Mouse (Mus musculus): ENCODE data around the gene Abhd2.

The Abhd2 gene

DNA sequence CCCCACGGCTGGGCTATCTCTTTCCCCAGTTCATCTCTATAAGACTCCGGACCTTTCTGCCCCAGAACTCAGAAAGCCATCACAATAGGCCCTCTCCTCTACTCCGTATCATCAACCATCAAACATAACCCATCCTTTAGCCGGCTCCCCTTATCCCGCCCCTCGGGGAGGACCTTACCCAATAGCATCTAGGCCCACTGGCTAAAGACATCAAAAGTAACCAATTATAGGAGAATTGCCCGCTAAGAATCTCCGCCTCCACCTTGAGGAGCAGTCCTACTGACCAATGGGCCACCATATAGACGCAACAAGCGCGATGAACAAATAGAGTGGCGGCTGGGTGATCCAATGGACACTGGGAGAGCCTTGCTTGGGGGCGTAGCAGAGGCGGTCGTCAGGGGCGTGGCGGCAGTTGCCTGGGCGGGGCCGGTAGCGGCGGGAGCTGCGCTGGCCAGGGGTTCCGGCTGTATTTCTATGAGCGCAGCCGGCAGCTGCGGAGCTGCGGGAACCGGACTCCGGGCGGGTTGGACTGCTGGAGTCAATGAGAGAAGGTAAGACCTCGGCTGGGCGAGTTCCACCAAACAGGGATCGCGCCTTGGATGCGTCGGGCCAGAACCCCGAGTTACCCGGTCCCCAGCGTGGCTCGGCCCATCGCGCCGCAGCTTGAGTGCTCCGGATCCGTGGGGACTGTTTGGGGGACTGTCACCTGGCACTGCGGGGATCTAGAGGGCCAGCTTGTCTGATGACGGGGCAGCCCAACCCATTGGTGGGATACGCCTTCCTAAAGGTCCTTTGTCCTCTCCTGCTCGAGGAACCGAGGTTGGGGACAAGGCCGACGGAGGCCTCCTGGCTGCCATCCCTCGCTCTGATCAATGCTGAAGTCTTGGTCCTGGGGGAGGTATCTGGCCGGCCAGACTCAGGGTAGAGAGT lies at the start of gene Abhd2:
Abhd2 (plus strand) TSS at position 411 of the 930 bp plus-strand sequence.
- DNase-seq: peak; percentile 100

DNA sequence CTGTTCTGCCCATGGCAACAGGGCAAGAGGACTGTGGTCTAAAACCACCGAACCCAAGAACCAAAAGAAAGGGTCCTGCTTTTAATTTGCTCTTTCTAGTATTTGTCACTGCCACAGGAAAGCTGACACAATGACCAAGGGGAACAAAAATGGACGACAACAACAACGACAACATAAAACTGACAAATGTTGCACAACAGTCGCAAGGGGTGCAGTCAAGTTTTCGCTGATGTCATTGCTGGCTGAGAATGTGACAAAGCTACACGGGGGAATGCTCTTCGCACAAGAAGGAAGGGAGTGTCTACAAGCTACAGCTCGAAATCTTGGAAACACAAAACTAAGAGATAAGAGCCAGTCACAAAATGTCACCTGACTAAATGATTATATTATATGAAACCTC lies 47.5 kb upstream of the Abhd2 start:
- no peak for DNase-seq

- no peak for DNase-seq
Observed at GRCm38 (mm10) chr7:79226172-79226571, 46.8 kb upstream of the Abhd2 start.

DNA sequence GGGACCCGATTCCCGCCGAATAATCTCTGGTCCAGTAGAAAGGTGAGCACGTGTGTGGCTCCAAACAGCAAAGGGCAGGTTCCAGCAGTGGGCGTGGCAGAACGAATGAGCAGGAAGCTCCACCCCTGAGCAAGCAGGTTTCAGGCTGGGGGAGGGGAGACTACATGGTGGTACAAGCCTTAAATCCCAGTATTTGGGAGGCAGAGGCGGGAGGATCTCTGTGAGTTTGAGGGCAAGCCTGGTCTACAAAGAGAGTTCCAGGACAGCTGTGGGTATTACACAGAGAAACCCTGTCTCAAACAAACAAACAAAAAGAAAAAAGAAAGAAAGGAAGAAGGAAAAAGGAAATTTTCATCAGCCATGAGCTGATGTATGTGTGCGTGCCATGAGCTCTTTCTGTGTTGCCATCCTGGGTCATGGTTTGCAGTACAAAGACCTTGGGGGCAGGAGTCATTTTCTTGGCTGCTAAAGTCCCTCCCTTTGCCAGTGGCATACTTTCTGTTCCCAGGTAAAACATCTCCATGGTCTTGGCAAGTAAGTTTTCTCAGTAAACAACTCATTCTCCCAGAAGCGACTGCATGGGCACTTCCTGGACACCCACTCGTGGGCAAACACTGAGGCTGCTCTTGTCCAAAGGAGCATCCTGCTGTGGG lies 46.0 kb upstream of the Abhd2 start:
- no peak for DNase-seq

DNA sequence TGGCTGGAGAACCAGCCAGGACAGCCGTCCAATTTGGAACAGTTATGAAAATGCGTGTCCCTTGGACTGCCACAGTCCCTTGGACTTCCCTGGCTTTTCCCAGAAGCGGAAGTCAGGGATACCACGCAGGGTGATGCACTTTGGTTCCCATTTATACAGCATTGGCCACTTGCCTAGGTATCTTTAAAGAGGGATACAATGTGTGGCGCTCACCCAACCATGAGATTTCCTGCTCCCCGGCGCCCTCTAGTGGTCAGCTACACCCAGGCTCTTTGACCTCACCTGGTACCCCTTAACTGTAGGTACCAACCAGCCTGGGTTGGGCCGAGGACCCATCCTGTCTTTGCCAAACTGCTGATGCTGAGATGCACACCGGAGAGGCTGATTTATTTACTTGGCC lies 44.5 kb upstream of the Abhd2 start:
- DNase-seq: peak; percentile 87

DNA sequence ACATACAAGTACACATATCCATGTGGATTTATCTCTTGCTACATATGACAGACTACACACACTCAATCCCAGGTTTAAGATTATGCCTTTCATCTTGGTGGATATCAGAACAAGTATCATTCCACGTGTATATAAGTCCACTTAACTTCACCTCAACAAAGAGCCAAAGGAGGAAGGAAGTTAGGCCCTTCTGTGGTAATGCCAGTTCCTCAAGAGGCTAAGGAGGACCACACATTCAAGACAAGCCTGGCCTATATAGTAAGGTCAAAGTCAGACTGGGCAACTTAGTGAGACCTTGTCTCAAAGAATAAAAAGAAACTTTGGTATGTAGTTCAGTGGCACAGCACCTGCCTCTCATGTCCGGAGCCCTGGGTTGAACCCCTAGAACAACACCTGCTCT lies 41.4 kb upstream of the Abhd2 start:
- DNase-seq: no peak

DNA sequence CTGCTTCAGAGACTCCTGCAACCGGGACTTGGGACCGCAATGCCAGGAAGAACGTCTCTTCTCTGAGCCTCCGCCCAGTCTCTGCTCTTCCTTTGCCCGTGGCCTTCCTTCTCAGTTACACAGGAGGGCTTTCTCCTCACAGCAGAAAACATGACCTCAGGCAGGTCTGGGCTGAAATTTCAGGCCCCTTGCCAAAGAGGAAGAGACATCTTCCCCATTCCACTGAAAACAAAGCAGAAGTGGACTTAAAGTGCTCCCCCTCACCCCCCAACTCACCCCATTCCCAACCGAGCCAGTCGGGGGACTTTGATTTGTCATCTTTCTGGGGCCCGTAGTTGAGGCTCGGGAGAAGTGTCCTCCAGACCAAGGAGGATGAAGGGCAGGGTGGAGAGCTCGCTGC lies 41.0 kb upstream of the Abhd2 start:
- no peak for DNase-seq

- DNase-seq: peak; percentile 19
Observed at GRCm38 (mm10) chr7:79238741-79239140, 34.3 kb upstream of the Abhd2 start.

DNA sequence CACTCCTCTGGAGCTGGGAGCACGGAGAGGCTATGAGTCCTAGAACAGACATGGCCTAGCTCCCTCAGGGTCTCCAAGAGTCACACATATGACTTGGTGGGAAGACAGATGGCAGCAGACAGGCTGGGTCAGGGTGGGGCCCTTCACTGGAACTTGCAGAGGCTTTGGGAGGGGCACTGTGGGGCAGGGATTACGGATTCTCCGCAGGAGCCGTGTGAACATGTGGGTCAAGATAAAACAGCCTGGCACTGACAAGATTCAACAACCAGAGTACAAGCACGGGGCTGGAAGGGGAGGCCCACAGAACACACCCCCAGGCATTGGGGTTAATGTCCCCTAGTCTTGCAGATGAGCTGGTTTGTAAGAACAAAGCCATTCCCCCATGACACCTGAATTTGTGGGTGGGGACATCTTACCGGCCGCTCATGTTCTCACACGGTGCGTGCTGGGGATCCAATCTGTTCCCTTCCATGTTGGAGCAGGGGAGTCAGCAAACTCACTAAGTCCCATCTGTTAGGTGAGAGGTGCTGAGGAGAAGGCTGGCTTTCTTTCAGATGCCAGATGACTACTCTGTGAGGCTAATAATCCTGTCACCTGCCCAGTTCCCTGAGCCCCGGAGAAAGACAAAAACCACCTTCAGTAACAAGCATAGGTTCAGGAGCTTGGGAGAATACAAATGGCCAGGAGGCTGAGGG lies 30.9 kb upstream of the Abhd2 start:
- DNase-seq: no peak

DNA sequence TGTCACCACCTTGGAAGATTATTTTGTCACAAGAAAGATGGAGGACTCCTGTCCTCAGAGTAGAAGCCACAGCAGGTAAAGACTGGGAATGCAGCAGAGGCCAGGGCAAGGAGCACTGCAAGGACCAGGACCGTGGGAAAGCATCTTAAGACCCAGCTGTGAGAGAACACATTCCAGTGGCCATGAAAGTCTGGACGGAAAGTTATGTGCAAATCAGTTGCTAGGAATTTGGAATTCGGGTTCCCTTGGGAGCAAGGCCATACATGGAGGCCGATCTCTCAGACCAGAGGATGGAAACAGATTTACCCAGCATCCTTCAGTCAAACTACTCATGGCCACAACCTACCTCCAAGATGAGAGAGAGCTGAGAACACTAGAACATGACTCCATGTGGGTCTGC lies 29.8 kb upstream of the Abhd2 start:
- no peak for DNase-seq

- DNase-seq: peak; percentile 62
Observed at GRCm38 (mm10) chr7:79246039-79246670, 26.8 kb upstream of the Abhd2 start.

GRCm38 (mm10) chr7:79247408-79247807 lies 25.6 kb upstream of the Abhd2 start:
- no peak for DNase-seq

GRCm38 (mm10) chr7:79247881-79248389 lies 25.1 kb upstream of the Abhd2 start:
- DNase-seq: no peak

DNA sequence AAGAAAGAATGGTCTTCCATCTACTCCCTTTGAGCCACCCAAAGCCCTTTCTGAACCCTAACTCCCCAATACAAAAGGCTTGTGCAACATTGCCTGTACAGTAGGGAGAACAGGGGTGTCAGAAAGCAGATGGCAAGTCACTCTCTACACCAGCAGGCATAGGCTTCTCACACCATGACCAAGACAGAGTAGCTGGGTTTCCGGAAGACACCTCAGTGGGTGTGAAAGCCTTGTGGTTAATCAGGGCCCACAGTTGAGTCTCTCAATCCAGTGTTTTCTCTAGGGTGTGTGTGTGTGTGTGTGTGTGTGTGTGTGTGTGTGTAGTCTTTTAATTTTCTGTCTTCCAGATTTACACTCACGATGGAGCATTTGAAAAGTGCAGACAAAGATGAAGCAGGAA lies 23.4 kb upstream of the Abhd2 start:
- no peak for DNase-seq

- DNase-seq: no peak
Observed at GRCm38 (mm10) chr7:79254248-79254888, 18.6 kb upstream of the Abhd2 start.

DNA sequence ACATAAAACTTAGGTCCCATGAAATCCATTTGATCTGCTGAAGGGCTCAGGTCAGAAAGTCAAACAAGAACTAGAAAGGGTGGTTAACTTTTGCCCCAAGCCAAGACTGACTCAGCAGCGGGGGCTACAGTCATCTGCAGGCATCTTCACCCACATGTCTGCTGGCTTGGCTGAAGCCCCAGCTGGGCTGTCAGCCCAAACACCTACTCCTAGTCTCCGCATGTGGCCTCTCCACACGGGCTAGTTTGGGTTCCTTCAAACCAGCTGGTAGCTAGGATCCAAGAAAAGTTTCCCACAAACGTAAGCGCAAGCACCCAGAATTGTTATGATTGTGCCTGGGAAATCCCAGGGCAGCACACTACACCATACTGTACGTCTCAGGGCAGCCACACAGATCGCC lies 17.6 kb upstream of the Abhd2 start:
- DNase-seq: no peak

- no peak for DNase-seq
Observed at GRCm38 (mm10) chr7:79255752-79256151, 17.2 kb upstream of the Abhd2 start.

DNA sequence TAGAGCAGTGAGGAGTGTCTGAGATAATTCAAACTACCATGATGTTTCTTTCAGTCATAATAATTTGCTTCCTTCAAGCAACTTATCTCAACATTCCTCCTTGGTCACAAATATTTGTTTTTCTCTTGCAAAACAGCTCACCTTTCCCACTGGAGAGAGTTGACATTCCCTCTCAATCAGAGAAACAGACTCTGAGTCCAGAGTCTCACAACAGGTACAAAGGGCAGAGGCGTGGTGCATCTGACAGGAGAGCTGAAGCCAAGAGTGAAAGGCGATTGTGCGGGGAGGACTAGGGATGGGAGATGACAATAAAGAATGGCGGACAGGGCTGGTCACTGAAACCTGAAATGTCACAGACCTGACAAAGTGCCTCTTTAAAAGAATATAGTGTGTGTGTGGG lies 16.3 kb upstream of the Abhd2 start:
- no peak for DNase-seq

GRCm38 (mm10) chr7:79258981-79259542 lies 13.9 kb upstream of the Abhd2 start:
- DNase-seq: no peak

DNA sequence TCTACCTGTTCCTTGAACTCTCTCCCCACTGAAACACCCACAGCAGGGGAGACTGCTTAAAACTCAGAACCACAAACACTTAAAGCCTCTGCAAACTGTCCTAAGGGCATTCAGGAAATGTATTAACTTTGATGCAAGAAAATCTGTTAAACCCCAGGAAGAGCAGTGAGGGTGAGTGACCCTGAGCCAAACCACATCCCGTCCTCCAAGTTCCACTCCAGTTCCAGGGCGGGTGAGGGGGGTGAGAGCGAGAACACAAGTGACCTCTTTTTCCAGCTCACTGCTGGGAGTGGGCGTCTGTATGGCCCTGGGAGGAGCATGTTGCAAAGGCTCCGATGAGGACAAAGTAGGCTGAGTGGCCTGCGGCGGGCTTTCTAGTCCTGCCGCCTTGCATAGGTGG lies 10.5 kb upstream of the Abhd2 start:
- no peak for DNase-seq

DNA sequence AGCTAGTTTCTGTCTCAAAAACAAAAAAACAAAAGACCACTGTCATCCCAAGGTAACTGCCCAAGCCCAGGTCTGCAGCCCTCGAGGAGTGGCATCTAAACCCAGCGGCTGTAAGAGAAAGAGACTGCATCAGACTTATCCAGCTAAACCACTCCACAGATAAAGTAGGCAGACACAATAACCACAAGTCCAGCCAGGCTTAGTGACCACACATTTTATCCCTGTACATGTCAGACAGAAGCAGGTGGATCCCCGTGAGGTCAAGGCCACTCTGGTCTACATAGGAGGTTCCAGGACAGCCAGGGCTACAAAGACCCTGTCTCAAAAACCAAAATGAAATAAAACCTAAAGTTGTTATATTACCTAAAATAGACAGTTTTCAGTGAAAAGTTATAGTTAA lies 9.2 kb upstream of the Abhd2 start:
- DNase-seq: no peak

- no peak for DNase-seq
Observed at GRCm38 (mm10) chr7:79266228-79266627, 6.8 kb upstream of the Abhd2 start.
